Mouse (Mus musculus) CH12.LX (cell line): ENCODE measurements around the gene Smarcd1. TPM values are rescaled to one million over a fixed set of nuclear protein-coding genes. Genes with fewer than 3 reads are reported as not detected.

Experiments used
- DNase-seq: peaks from one replicate; pipeline ENCODE4 v3.0.0-alpha.2; 2013; ENCODE audit errors: extremely low read depth
- H3K27ac ChIP-seq: 2 replicates; pipeline ENCODE4 v1.5.1; 2012; ENCODE audit warnings: low read depth, mild to moderate bottlenecking, control low read depth, moderate library complexity; ENCODE audit not compliant: insufficient read depth
- H3K27me3 ChIP-seq: replicated peaks from 2 replicates; pipeline ENCODE3; 2012; ENCODE audit warnings: inconsistent platforms
- H3K36me3 ChIP-seq, 2 experiments: replicated peaks in 1 of 2; 2 replicates each; pipeline versions ENCODE3 to v1.6.1; 2012; ENCODE audit warnings: inconsistent platforms in 1 of 2, low read length in 1 of 2, mild to moderate bottlenecking in 1 of 2, mixed read lengths in 1 of 2, moderate library complexity in 1 of 2; ENCODE audit not compliant: control insufficient read depth in 1 of 2, insufficient read depth in 1 of 2
- H3K4me1 ChIP-seq, 2 experiments: 2 replicates each; pipeline ENCODE4 v1.6.1; 2012; ENCODE audit warnings: inconsistent platforms in 1 of 2, moderate library complexity in 1 of 2; ENCODE audit not compliant: insufficient read depth in 2 of 2, control insufficient read depth in 1 of 2
- H3K4me2 ChIP-seq: 2 replicates; pipeline ENCODE4 v1.6.1; 2012; ENCODE audit warnings: low read depth, mild to moderate bottlenecking, control low read depth; ENCODE audit not compliant: poor library complexity, insufficient read depth, severe bottlenecking
- H3K4me3 ChIP-seq, 3 experiments: fragments of 150-350 bp in 1 of 3; sonication (generic) in 1 of 3; replicated peaks in 1 of 3; 2 replicates each; pipeline versions ENCODE3 to v1.5.1; 2011 to 2012; ENCODE audit warnings: low read depth in 2 of 3, low read length in 2 of 3, mild to moderate bottlenecking in 2 of 3, moderate library complexity in 2 of 3, control low read depth in 1 of 3, improper control_type of control experiment in 1 of 3, inconsistent platforms in 1 of 3, mixed read lengths in 1 of 3; ENCODE audit not compliant: poor library complexity in 1 of 3
- H3K79me2 ChIP-seq: replicated peaks from 2 replicates; pipeline ENCODE4 v1.6.1; 2012; ENCODE audit warnings: mild to moderate bottlenecking, moderate library complexity; ENCODE audit not compliant: control insufficient read depth, poor library complexity, insufficient read depth, severe bottlenecking; ENCODE audit errors: extremely low read depth
- H3K9ac ChIP-seq: 2 replicates; pipeline ENCODE4 v1.6.1; 2012; ENCODE audit warnings: low read depth, mild to moderate bottlenecking, control low read depth, moderate library complexity; ENCODE audit not compliant: insufficient read depth
- H3K9me3 ChIP-seq: replicated peaks from 2 replicates; pipeline ENCODE3; 2012; ENCODE audit warnings: low read length, inconsistent platforms, mixed read lengths
- ELF1 ChIP-seq: IDR thresholded peaks from 2 replicates; pipeline ENCODE4 v1.6.1; 2014; ENCODE audit warnings: low read depth, mild to moderate bottlenecking, inconsistent platforms, low read length, improper control_type of control experiment
- EP300 ChIP-seq: IDR thresholded peaks from 2 replicates; pipeline ENCODE4 v1.6.1; 2011; ENCODE audit warnings: low read length, improper control_type of control experiment
- GABPA ChIP-seq: IDR thresholded peaks from 2 replicates; pipeline ENCODE4 v1.6.1; 2012; ENCODE audit warnings: low read depth, low read length, improper control_type of control experiment, inconsistent platforms; ENCODE audit not compliant: insufficient replicate concordance
- HCFC1 ChIP-seq: IDR thresholded peaks from 2 replicates; pipeline ENCODE4 v1.6.1; 2012; ENCODE audit warnings: low read depth, mild to moderate bottlenecking, inconsistent platforms, low read length, improper control_type of control experiment
- IRF4 ChIP-seq: IDR thresholded peaks from 2 replicates; pipeline ENCODE4 v1.6.1; 2014; ENCODE audit warnings: low read depth, mild to moderate bottlenecking, inconsistent platforms, low read length, improper control_type of control experiment
- JUN ChIP-seq: IDR thresholded peaks from 2 replicates; pipeline ENCODE4 v1.6.1; 2011; ENCODE audit warnings: low read depth, mild to moderate bottlenecking, low read length, improper control_type of control experiment, moderate library complexity; ENCODE audit not compliant: insufficient read depth
- JUND ChIP-seq: conservative IDR thresholded peaks from 2 replicates; pipeline ENCODE4 v1.6.1; 2011; ENCODE audit warnings: low read depth, low read length, improper control_type of control experiment
- MAFK ChIP-seq: IDR thresholded peaks from 2 replicates; pipeline ENCODE4 v1.6.1; 2011; ENCODE audit warnings: low read length, improper control_type of control experiment; ENCODE audit not compliant: insufficient replicate concordance
- MXI1 ChIP-seq: IDR thresholded peaks from 2 replicates; pipeline ENCODE4 v1.6.1; 2011; ENCODE audit warnings: mild to moderate bottlenecking, low read depth, low read length, improper control_type of control experiment
- NELFE ChIP-seq: IDR thresholded peaks from 2 replicates; pipeline ENCODE4 v1.6.1; 2011; ENCODE audit warnings: low read depth, low read length, improper control_type of control experiment
- NRF1 ChIP-seq: IDR thresholded peaks from 2 replicates; pipeline ENCODE4 v1.6.1; 2014; ENCODE audit warnings: low read depth, mild to moderate bottlenecking, inconsistent platforms, low read length, improper control_type of control experiment, moderate library complexity
- PAX5 ChIP-seq: IDR thresholded peaks from 2 replicates; pipeline ENCODE4 v1.6.1; 2012; ENCODE audit warnings: low read length, inconsistent platforms, mixed read lengths
- POLR2AphosphoS2 ChIP-seq: IDR thresholded peaks from 2 replicates; pipeline ENCODE4 v1.6.1; 2011; ENCODE audit warnings: low read depth, low read length, improper control_type of control experiment
- SMC3 ChIP-seq: IDR thresholded peaks from 2 replicates; pipeline ENCODE4 v1.6.1; 2011; ENCODE audit warnings: low read depth, low read length, improper control_type of control experiment
- USF2 ChIP-seq: conservative IDR thresholded peaks from 2 replicates; pipeline ENCODE4 v1.6.1; 2011; ENCODE audit warnings: low read depth, low read length, improper control_type of control experiment
- ZKSCAN1 ChIP-seq: IDR thresholded peaks from 2 replicates; pipeline ENCODE4 v1.6.1; 2012; ENCODE audit warnings: low read depth, inconsistent platforms, low read length, improper control_type of control experiment, borderline replicate concordance
- ZNF384 ChIP-seq: IDR thresholded peaks from 2 replicates; pipeline ENCODE4 v1.6.1; 2012; ENCODE audit warnings: low read depth, low read length, improper control_type of control experiment, inconsistent platforms
- dilution Hi-C: fragments of 300-500 bp; cut with MboI; formaldehyde crosslinking; loops from 2 replicates; pipeline ENCODE4 v1.14.3; 2020; ENCODE audit warnings: low sequenced_read_pairs; ENCODE audit not compliant: extremely low pct_unique_long_range_greater_than_20kb, extremely low pct_ligation_motif_present
- in situ Hi-C: fragments of 300-500 bp; cut with MboI; formaldehyde crosslinking; loops from 3 replicates; pipeline ENCODE4 v1.14.3; 2019; ENCODE audit warnings: low sequenced_read_pairs, low pct_ligation_motif_present, low pct_unique_long_range_greater_than_20kb, mixed read lengths
- polyA plus RNA-seq: library from polyadenylated mRNA; unstranded; fragments of >175 nt; gene quantifications from 2 replicates; pipeline ENCODE4 v1.2.1, GENCODE M21; 2012; ENCODE audit warnings: low read depth; ENCODE audit not compliant: insufficient read length
- total RNA-seq, 2 experiments: library from RNA; depleted of rRNA; stranded (reverse); fragments of 300-350 nt in 1 of 2; fragments of >200 nt in 1 of 2; gene quantifications; 2 replicates each; pipeline ENCODE4 v1.2.3; 2012 to 2014

The Smarcd1 gene
- total and polyA plus RNA-seq, 3 experiments: 12.5 to 69.9 (median 17.9) TPM

GRCm38 (mm10) chr15:99731167-99731566 lies 29.2 kb downstream of the Smarcd1 start:
- in situ Hi-C loops: no loop called here
- TF ChIP-seq ZNF384: no peak
- no peak for TF ChIP-seq SMC3
- TF ChIP-seq MAFK: peak; percentile 82
- TF ChIP-seq IRF4: no peak
- TF ChIP-seq EP300: no peak

GRCm38 (mm10) chr15:99731678-99732077 lies 29.7 kb downstream of the Smarcd1 start:
- dilution Hi-C loops (no loop called here), in situ Hi-C loops (no loop called here)
- Histone ChIP-seq H3K4me2 (no peak overlapping the region), H3K9me3 (peaks cover 4% of the 10 kb centered on the region), H3K27me3 (no peaks in the 10 kb centered on the region), H3K36me3 (peaks cover 32 to 79% of the 10 kb centered on the region in 2 experiments), H3K4me1 (peaks cover 0 to 10% of the 10 kb centered on the region in 2 experiments; a peak in 2 of 4 replicates), H3K9ac (no peak overlapping the region), H3K79me2 (peaks cover 3% of the 10 kb centered on the region; the same call in 1 of the 2 replicates), H3K4me3 (no peak overlapping the region), H3K27ac (no peak overlapping the region)
- DNase-seq: no peak
- peak; percentile 57; the same call in 1 of the 2 replicates for TF ChIP-seq POLR2AphosphoS2
- TF ChIP-seq ELF1: no peak

More at GRCm38 (mm10) chr15:99731167-99731566, 29.2 kb downstream of the Smarcd1 start:
- Histone ChIP-seq H3K27me3 (no peaks in the 10 kb centered on the region), H3K4me3 (no peak overlapping the region), H3K4me1 (peaks cover 0 to 11% of the 10 kb centered on the region in 2 experiments; a peak in 2 of 4 replicates), H3K9ac (no peak overlapping the region), H3K9me3 (peaks cover 4% of the 10 kb centered on the region), H3K36me3 (peaks cover 27 to 73% of the 10 kb centered on the region in 2 experiments), H3K4me2 (no peak overlapping the region), H3K79me2 (peaks cover 8% of the 10 kb centered on the region; the same call in 1 of the 2 replicates), H3K27ac (no peak overlapping the region)
- no peak for DNase-seq
- dilution Hi-C loops: no loop called here

DNA sequence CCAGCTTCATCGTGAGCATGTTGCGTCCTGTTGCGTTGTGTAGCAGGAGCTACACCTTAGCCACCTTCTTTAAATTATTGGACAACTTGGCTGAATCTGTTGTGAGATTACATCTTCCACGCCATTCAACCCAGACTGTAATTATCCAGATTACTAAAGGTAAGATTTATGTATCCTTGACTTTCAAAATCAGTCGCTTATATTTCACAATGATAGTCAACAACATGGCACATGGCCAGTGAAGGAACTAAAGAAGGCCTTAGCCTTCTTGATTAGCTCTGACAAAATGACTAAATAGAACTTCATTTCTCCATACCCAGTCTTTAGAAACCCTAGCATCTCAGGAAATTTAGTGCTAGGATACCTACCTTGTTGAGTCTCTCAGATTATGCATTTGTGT lies 31.3 kb downstream of the Smarcd1 start:
- Histone ChIP-seq H3K27me3 (no peaks in the 10 kb centered on the region), H3K27ac (no peak overlapping the region), H3K79me2 (no peaks in the 10 kb centered on the region), H3K4me2 (no peak overlapping the region), H3K9ac (no peak overlapping the region), H3K4me1 (peaks cover 0 to 17% of the 10 kb centered on the region in 2 experiments; a peak in 2 of 4 replicates), H3K36me3 (peaks cover 37 to 83% of the 10 kb centered on the region in 2 experiments), H3K9me3 (peaks cover 4% of the 10 kb centered on the region), H3K4me3 (no peak overlapping the region)
- DNase-seq: no peak
- dilution Hi-C loops: no loop called here
- TF ChIP-seq GABPA (no peak), JUN (no peak), PAX5 (no peak), MAFK (no peak), HCFC1 (no peak), NELFE (no peak), ZKSCAN1 (no peak), NRF1 (no peak), MXI1 (no peak), JUND (no peak), USF2 (no peak)
- in situ Hi-C loops: no loop called here
